Comparison of ENCODE assay signal across 8 mouse cellular contexts in genomic region chr6:30549231-30549761, GRCm38 (mm10). TPM values are rescaled to one million over a fixed set of nuclear protein-coding genes. Genes with fewer than 3 reads are reported as not detected.
A peak's percentile ranks its signal among the peaks of the same experiment; 100 is the strongest.
DNase-seq lines count a peak whose midpoint lies in the region; ATAC-seq and TF ChIP-seq lines count a peak whose summit lies in the region.

No protein-coding gene starts in this region.

- peaks cover 2% of the 10 kb centered on the region; the same call in 1 of the 2 replicates for H3K27me3 ChIP-seq in liver, adult 2 months (ENCODE audit: control insufficient read depth, insufficient read depth, low read length)
- peaks cover 92% of the 10 kb centered on the region for H3K27me3 ChIP-seq in liver, embryonic 12.5 days (replicated peaks)
- H3K27me3 ChIP-seq in embryonic facial prominence, embryonic 15.5 days = no peaks in the 10 kb centered on the region
- no peaks in the 10 kb centered on the region for H3K27me3 ChIP-seq in intestine, embryonic 15.5 days (replicated peaks)
- no peaks in the 10 kb centered on the region for H3K27me3 ChIP-seq in neural tube, embryonic 13.5 days

- no peak overlapping the region for H3K4me3 ChIP-seq in liver, adult 2 months (ENCODE audit: insufficient read depth, low read depth, low read length)
- H3K4me3 ChIP-seq in liver, embryonic 12.5 days = no peak overlapping the region
- no peak overlapping the region; the same call in 1 of the 2 replicates for H3K4me3 ChIP-seq in embryonic facial prominence, embryonic 15.5 days (replicated peaks)
- H3K4me3 ChIP-seq in intestine, embryonic 15.5 days (replicated peaks) = no peak overlapping the region
- no peak overlapping the region for H3K4me3 ChIP-seq in neural tube, embryonic 13.5 days

- ATAC-seq in liver, embryonic 12.5 days = no peak
- peak; percentile 64; the same call in 1 of the 2 replicates for ATAC-seq in embryonic facial prominence, embryonic 15.5 days (ENCODE audit: insufficient number of reproducible peaks, low FRiP score, low TSS enrichment, low read depth)
- 0 out of 2 replicates have a peak, but pooled peaks have one; percentile 27 for ATAC-seq in intestine, embryonic 15.5 days
- no peak for ATAC-seq in neural tube, embryonic 13.5 days (ENCODE audit: low read depth)

- DNase-seq in liver, adult 2 months (ENCODE audit: extremely low read depth, low read depth, low spot score) = peak; percentile 18
- DNase-seq in spleen, postnatal 36 days (ENCODE audit: low spot score in 2 of 2) = no peak
- DNase-seq in ovary, postnatal 14 days (ENCODE audit: low spot score) = no peak
- DNase-seq in adrenal gland, adult 8-10 months = no peak

- H3K4me2 ChIP-seq in liver, embryonic 12.5 days = no peak overlapping the region
- H3K4me2 ChIP-seq in embryonic facial prominence, embryonic 15.5 days (replicated peaks) = peak overlapping the region; percentile 34
- no peak overlapping the region for H3K4me2 ChIP-seq in intestine, embryonic 15.5 days (replicated peaks)
- no peak overlapping the region for H3K4me2 ChIP-seq in neural tube, embryonic 13.5 days

- no peak overlapping the region for H3K27ac ChIP-seq in liver, adult 2 months (replicated peaks; ENCODE audit: insufficient read depth, low read depth, low read length)
- no peak overlapping the region; the same call in 1 of the 2 replicates for H3K27ac ChIP-seq in liver, embryonic 12.5 days
- H3K27ac ChIP-seq in embryonic facial prominence, embryonic 15.5 days (replicated peaks) = peak overlapping the region; percentile 92
- peak overlapping the region; percentile 60; the same call in 1 of the 2 replicates for H3K27ac ChIP-seq in intestine, embryonic 15.5 days
- peak overlapping the region; percentile 57 for H3K27ac ChIP-seq in neural tube, embryonic 13.5 days (replicated peaks)

- WGBS in liver, adult 2 months = 45% methylated on average over 15 of the region's 15 CpGs
- 11% methylated on average over 15 of the region's 15 CpGs for WGBS in liver, embryonic 12.5 days (ENCODE audit: insufficient replicate concordance)
- WGBS in embryonic facial prominence, embryonic 15.5 days = 8% methylated on average over 15 of the region's 15 CpGs
- WGBS in intestine, embryonic 15.5 days = 25% methylated on average over 15 of the region's 15 CpGs
- WGBS in neural tube, embryonic 13.5 days = 22% methylated on average over 15 of the region's 15 CpGs

- H3K4me1 ChIP-seq in liver, adult 2 months (ENCODE audit: control insufficient read depth, insufficient read depth, low read length) = peaks cover 2% of the 10 kb centered on the region; the same call in 1 of the 2 replicates
- 0 out of 2 replicates have a peak, but pooled peaks cover 3% of the 10 kb centered on the region for H3K4me1 ChIP-seq in liver, embryonic 12.5 days
- peaks cover 59% of the 10 kb centered on the region for H3K4me1 ChIP-seq in embryonic facial prominence, embryonic 15.5 days
- peaks cover 19% of the 10 kb centered on the region for H3K4me1 ChIP-seq in intestine, embryonic 15.5 days (replicated peaks)
- peaks cover 73% of the 10 kb centered on the region for H3K4me1 ChIP-seq in neural tube, embryonic 13.5 days (replicated peaks)

- TF ChIP-seq POLR2A in liver, adult 2 months (IDR thresholded peaks at IDR 0.05; ENCODE audit: extremely low read depth, insufficient read depth, low read length) = no peak

- no peak overlapping the region for H3K9ac ChIP-seq in liver, adult 2 months (ENCODE audit: low read depth, low read length)
- no peak overlapping the region for H3K9ac ChIP-seq in liver, embryonic 12.5 days
- no peak overlapping the region for H3K9ac ChIP-seq in embryonic facial prominence, embryonic 15.5 days
- no peak overlapping the region for H3K9ac ChIP-seq in intestine, embryonic 15.5 days
- no peak overlapping the region for H3K9ac ChIP-seq in neural tube, embryonic 13.5 days

- no peaks in the 10 kb centered on the region for H3K79me2 ChIP-seq in liver, adult 2 months (ENCODE audit: control insufficient read depth, insufficient read depth, low read length)

- no peak for TF ChIP-seq CTCF in liver, adult 2 months (IDR thresholded peaks at IDR 0.05; ENCODE audit: low read depth, low read length)

- no peaks in the 10 kb centered on the region for H3K36me3 ChIP-seq in liver, adult 2 months (ENCODE audit: control insufficient read depth, insufficient read depth, low read length)
- H3K36me3 ChIP-seq in liver, embryonic 12.5 days = no peaks in the 10 kb centered on the region
- no peaks in the 10 kb centered on the region for H3K36me3 ChIP-seq in embryonic facial prominence, embryonic 15.5 days
- H3K36me3 ChIP-seq in intestine, embryonic 15.5 days = no peaks in the 10 kb centered on the region
- H3K36me3 ChIP-seq in neural tube, embryonic 13.5 days = no peaks in the 10 kb centered on the region

- no peaks in the 10 kb centered on the region for H3K9me3 ChIP-seq in liver, embryonic 12.5 days (replicated peaks)
- no peaks in the 10 kb centered on the region for H3K9me3 ChIP-seq in embryonic facial prominence, embryonic 15.5 days (replicated peaks)
- no peaks in the 10 kb centered on the region for H3K9me3 ChIP-seq in intestine, embryonic 15.5 days
- H3K9me3 ChIP-seq in neural tube, embryonic 13.5 days = no peaks in the 10 kb centered on the region

RNA-seq across cellular contexts. Expression of gene Cpa2, which starts 7.9 kb away (rescaled TPM):
- 6.5 and 32.6 TPM in 2 replicates for total RNA-seq in liver, adult 2 months (2014; rRNA removed)
- 0.12 TPM in 1 of 2 replicates, not detected in the other for polyA plus RNA-seq in liver, adult 2 months (2012; rRNA removed)
- 0.77 and 1.2 TPM in 2 replicates for polyA plus RNA-seq in liver, embryonic 12.5 days (2016; fragmentation: Nextera tagmentation; extraction: Ambion mirVana)
- 3.4 and 5.2 TPM in 2 replicates for polyA plus RNA-seq in embryonic facial prominence, embryonic 15.5 days (2015; fragmentation: Nextera tagmentation; extraction: Ambion mirVana)
- 327 and 654 TPM in 2 replicates for polyA plus RNA-seq in intestine, embryonic 15.5 days (2015; fragmentation: Nextera tagmentation; extraction: Ambion mirVana)
- 6.2 and 7.8 TPM in 2 replicates for polyA plus RNA-seq in neural tube, embryonic 13.5 days (2015; fragmentation: Nextera tagmentation; extraction: Ambion mirVana)
- 1 to 10 TPM in 3 of 4 experiments, under 1 TPM in 1; 0.64 to 3.3 (median 1.0) TPM for total RNA-seq in adrenal gland, adult 8-10 months (2022)

RNA-seq across cellular contexts. Expression of gene Cpa4, which starts 18.9 kb away (rescaled TPM):
- total RNA-seq in liver, adult 2 months (2014; rRNA removed) = not detected in 2 replicates
- not detected in 2 replicates for polyA plus RNA-seq in liver, adult 2 months (2012; rRNA removed)
- 0.12 and 0.35 TPM in 2 replicates for polyA plus RNA-seq in liver, embryonic 12.5 days (2016; fragmentation: Nextera tagmentation; extraction: Ambion mirVana)
- polyA plus RNA-seq in embryonic facial prominence, embryonic 15.5 days (2015; fragmentation: Nextera tagmentation; extraction: Ambion mirVana) = 5.1 and 6.3 TPM in 2 replicates
- 0.59 and 0.77 TPM in 2 replicates for polyA plus RNA-seq in intestine, embryonic 15.5 days (2015; fragmentation: Nextera tagmentation; extraction: Ambion mirVana)
- polyA plus RNA-seq in neural tube, embryonic 13.5 days (2015; fragmentation: Nextera tagmentation; extraction: Ambion mirVana) = 0.59 and 0.87 TPM in 2 replicates
- 1 to 10 TPM; 1.3 to 3.0 (median 2.0) TPM for total RNA-seq in adrenal gland, adult 8-10 months (2022)

RNA-seq across cellular contexts. Expression of gene Ssmem1, which starts 39.6 kb away (rescaled TPM):
- 0.20 TPM in 1 of 2 replicates, not detected in the other for total RNA-seq in liver, adult 2 months (2014; rRNA removed)
- polyA plus RNA-seq in liver, adult 2 months (2012; rRNA removed) = not detected in 2 replicates
- 0.14 and 0.23 TPM in 2 replicates for polyA plus RNA-seq in liver, embryonic 12.5 days (2016; fragmentation: Nextera tagmentation; extraction: Ambion mirVana)
- polyA plus RNA-seq in embryonic facial prominence, embryonic 15.5 days (2015; fragmentation: Nextera tagmentation; extraction: Ambion mirVana) = 0.14 and 0.52 TPM in 2 replicates
- not detected in 2 replicates for polyA plus RNA-seq in intestine, embryonic 15.5 days (2015; fragmentation: Nextera tagmentation; extraction: Ambion mirVana)
- not detected in 2 replicates for polyA plus RNA-seq in neural tube, embryonic 13.5 days (2015; fragmentation: Nextera tagmentation; extraction: Ambion mirVana)
- under 1 TPM in 3 of 4 experiments, not detected in 1; 0.24 to 0.92 (median 0.35) TPM for total RNA-seq in adrenal gland, adult 8-10 months (2022)

RNA-seq across cellular contexts. Expression of gene Tmem209, which starts 39.7 kb away (rescaled TPM):
- total RNA-seq in liver, adult 2 months (2014; rRNA removed) = 9.2 and 12.0 TPM in 2 replicates
- polyA plus RNA-seq in liver, adult 2 months (2012; rRNA removed) = 18.4 and 23.5 TPM in 2 replicates
- polyA plus RNA-seq in liver, embryonic 12.5 days (2016; fragmentation: Nextera tagmentation; extraction: Ambion mirVana) = 29.2 and 30.9 TPM in 2 replicates
- polyA plus RNA-seq in embryonic facial prominence, embryonic 15.5 days (2015; fragmentation: Nextera tagmentation; extraction: Ambion mirVana) = 27.5 and 29.1 TPM in 2 replicates
- polyA plus RNA-seq in intestine, embryonic 15.5 days (2015; fragmentation: Nextera tagmentation; extraction: Ambion mirVana) = 31.5 and 33.6 TPM in 2 replicates
- 28.3 and 28.4 TPM in 2 replicates for polyA plus RNA-seq in neural tube, embryonic 13.5 days (2015; fragmentation: Nextera tagmentation; extraction: Ambion mirVana)
- total RNA-seq in adrenal gland, adult 8-10 months (2022) = 10 to 100 TPM; 24.4 to 32.6 (median 28.6) TPM

Comparison
In these comparisons a context has a peak if more than half of its experiments do, and no peak if none do; other contexts are left out.
1. H3K27ac ChIP-seq: peak in embryonic facial prominence, embryonic 15.5 days (single experiment), intestine, embryonic 15.5 days (single experiment) and neural tube, embryonic 13.5 days (single experiment); none in liver, adult 2 months (single experiment) and liver, embryonic 12.5 days (single experiment).
2. ATAC-seq: peak in embryonic facial prominence, embryonic 15.5 days (single experiment) and intestine, embryonic 15.5 days (single experiment); none in liver, embryonic 12.5 days (single experiment) and neural tube, embryonic 13.5 days (single experiment).
3. RNA of gene Cpa2, which starts 7.9 kb away (polyA plus RNA-seq): 327 to 654 TPM in intestine, embryonic 15.5 days; 6.2 to 7.8 TPM in neural tube, embryonic 13.5 days, 3.4 to 5.2 TPM in embryonic facial prominence, embryonic 15.5 days, 0.77 to 1.2 TPM in liver, embryonic 12.5 days and 0.12 TPM in liver, adult 2 months; every median in the first group is over 10 times any median in the second.